Mouse (Mus musculus): Measurements from ENCODE around the gene Ss18l1. TPM values are rescaled to one million over a fixed set of nuclear protein-coding genes. Genes with fewer than 3 reads are reported as not detected.

Ss18l1 gene
- polyA plus RNA-seq, 1 experiment = 6.7 TPM

GRCm38 (mm10) chr2:180113909-180114890 is 71.9 kb downstream of the Ss18l1 start:
- H3K4me3 ChIP-seq (ENCODE audit: insufficient read depth, low read depth, low read length) = no peak overlapping the region
- no peaks in the 10 kb centered on the region for H3K27me3 ChIP-seq (replicated peaks; ENCODE audit: control insufficient read depth, insufficient read depth, low read length)
- H3K4me1 ChIP-seq (ENCODE audit: control insufficient read depth, insufficient read depth, low read length) = peaks cover 8% of the 10 kb centered on the region
- no peak; the same call in 1 of the 2 replicates for TF ChIP-seq CTCF (conservative IDR thresholded peaks at IDR 0.05; ENCODE audit: insufficient read depth, insufficient read length, low read depth, low read length)
- TF ChIP-seq POLR2A (IDR thresholded peaks at IDR 0.05; ENCODE audit: low read depth, low read length) = no peak
- peak; percentile 41 for DNase-seq
- no peaks in the 10 kb centered on the region for H3K36me3 ChIP-seq (ENCODE audit: control insufficient read depth, insufficient read depth, low read length)
- no peak overlapping the region for H3K27ac ChIP-seq (ENCODE audit: insufficient read depth, low read depth, low read length)
- 57% methylated on average over 17 of the region's 17 CpGs for WGBS

- DNase-seq = peak; percentile 65
- H3K27ac ChIP-seq (ENCODE audit: insufficient read depth, low read depth, low read length) = no peak overlapping the region
- H3K27me3 ChIP-seq (replicated peaks; ENCODE audit: control insufficient read depth, insufficient read depth, low read length) = no peaks in the 10 kb centered on the region
- 14% methylated on average over 6 of the region's 6 CpGs for WGBS
- TF ChIP-seq CTCF (conservative IDR thresholded peaks at IDR 0.05; ENCODE audit: insufficient read depth, insufficient read length, low read depth, low read length) = no peak
- no peak for TF ChIP-seq POLR2A (IDR thresholded peaks at IDR 0.05; ENCODE audit: low read depth, low read length)
- no peak overlapping the region for H3K4me3 ChIP-seq (ENCODE audit: insufficient read depth, low read depth, low read length)
- H3K36me3 ChIP-seq (ENCODE audit: control insufficient read depth, insufficient read depth, low read length) = no peaks in the 10 kb centered on the region
- H3K4me1 ChIP-seq (ENCODE audit: control insufficient read depth, insufficient read depth, low read length) = peaks cover 12% of the 10 kb centered on the region
Observed at GRCm38 (mm10) chr2:180115279-180115678, 73.0 kb downstream of the Ss18l1 start.

- H3K4me1 ChIP-seq (ENCODE audit: control insufficient read depth, insufficient read depth, low read length) = peaks cover 12% of the 10 kb centered on the region
- 66% methylated on average over 10 of the region's 10 CpGs for WGBS
- DNase-seq = no peak
- no peak overlapping the region for H3K27ac ChIP-seq (ENCODE audit: insufficient read depth, low read depth, low read length)
- H3K36me3 ChIP-seq (ENCODE audit: control insufficient read depth, insufficient read depth, low read length) = no peaks in the 10 kb centered on the region
- TF ChIP-seq POLR2A (IDR thresholded peaks at IDR 0.05; ENCODE audit: low read depth, low read length) (no peak), CTCF (conservative IDR thresholded peaks at IDR 0.05; ENCODE audit: insufficient read depth, insufficient read length, low read depth, low read length) (no peak)
- no peak overlapping the region for H3K4me3 ChIP-seq (ENCODE audit: insufficient read depth, low read depth, low read length)
- no peaks in the 10 kb centered on the region for H3K27me3 ChIP-seq (replicated peaks; ENCODE audit: control insufficient read depth, insufficient read depth, low read length)
Observed at GRCm38 (mm10) chr2:180116081-180116493, 73.8 kb downstream of the Ss18l1 start.

- WGBS = 87% methylated on average over 8 of the region's 8 CpGs
- peaks cover 12% of the 10 kb centered on the region for H3K4me1 ChIP-seq (ENCODE audit: control insufficient read depth, insufficient read depth, low read length)
- TF ChIP-seq CTCF (conservative IDR thresholded peaks at IDR 0.05; ENCODE audit: insufficient read depth, insufficient read length, low read depth, low read length) = no peak
- no peak for TF ChIP-seq POLR2A (IDR thresholded peaks at IDR 0.05; ENCODE audit: low read depth, low read length)
- DNase-seq = no peak
- no peaks in the 10 kb centered on the region for H3K27me3 ChIP-seq (replicated peaks; ENCODE audit: control insufficient read depth, insufficient read depth, low read length)
- no peak overlapping the region for H3K4me3 ChIP-seq (ENCODE audit: insufficient read depth, low read depth, low read length)
- H3K36me3 ChIP-seq (ENCODE audit: control insufficient read depth, insufficient read depth, low read length) = no peaks in the 10 kb centered on the region
- no peak overlapping the region for H3K27ac ChIP-seq (ENCODE audit: insufficient read depth, low read depth, low read length)
Observed at GRCm38 (mm10) chr2:180116741-180117484, 74.6 kb downstream of the Ss18l1 start.

GRCm38 (mm10) chr2:180117485-180118194 is 75.3 kb downstream of the Ss18l1 start:
- peak; percentile 29 for DNase-seq
- Histone ChIP-seq H3K27me3 (replicated peaks; ENCODE audit: control insufficient read depth, insufficient read depth, low read length) (no peaks in the 10 kb centered on the region), H3K4me1 (ENCODE audit: control insufficient read depth, insufficient read depth, low read length) (peaks cover 12% of the 10 kb centered on the region), H3K27ac (ENCODE audit: insufficient read depth, low read depth, low read length) (no peak overlapping the region), H3K36me3 (ENCODE audit: control insufficient read depth, insufficient read depth, low read length) (no peaks in the 10 kb centered on the region), H3K4me3 (ENCODE audit: insufficient read depth, low read depth, low read length) (no peak overlapping the region)
- whole genome bisulfite sequencing = 43% methylated on average over 13 of the region's 13 CpGs
- TF ChIP-seq CTCF (conservative IDR thresholded peaks at IDR 0.05; ENCODE audit: insufficient read depth, insufficient read length, low read depth, low read length) = no peak
- no peak for TF ChIP-seq POLR2A (IDR thresholded peaks at IDR 0.05; ENCODE audit: low read depth, low read length)

GRCm38 (mm10) chr2:180118661-180119438 is 76.5 kb downstream of the Ss18l1 start, which contains the start of gene Osbpl2:
Gene Osbpl2 (plus strand): TSS chr2:180119306.
- 1% methylated on average over 55 of the region's 55 CpGs for WGBS
- Histone ChIP-seq H3K36me3 (ENCODE audit: control insufficient read depth, insufficient read depth, low read length) (no peaks in the 10 kb centered on the region), H3K4me3 (ENCODE audit: insufficient read depth, low read depth, low read length) (peak within 1 kb of the TSS; percentile 82), H3K4me1 (ENCODE audit: control insufficient read depth, insufficient read depth, low read length) (peaks cover 12% of the 10 kb centered on the region), H3K27ac (ENCODE audit: insufficient read depth, low read depth, low read length) (peak within 1 kb of the TSS; percentile 70), H3K27me3 (replicated peaks; ENCODE audit: control insufficient read depth, insufficient read depth, low read length) (no peaks in the 10 kb centered on the region)
- TF ChIP-seq POLR2A (IDR thresholded peaks at IDR 0.05; ENCODE audit: low read depth, low read length) = no peak
- no peak for TF ChIP-seq CTCF (conservative IDR thresholded peaks at IDR 0.05; ENCODE audit: insufficient read depth, insufficient read length, low read depth, low read length)
- DNase-seq = peak; percentile 100

Other genes with a start within 250 kb of the Ss18l1 start
- gene Taf4, start 65.9 kb upstream of the Ss18l1 start, polyA plus RNA-seq (2012; rRNA removed) = 7.3 and 8.9 TPM in 2 replicates
- gene Lsm14b, start 17.5 kb upstream of the Ss18l1 start, polyA plus RNA-seq (2012; rRNA removed) = 27.2 and 29.5 TPM in 2 replicates
- gene Psma7, start 76 bp upstream of the Ss18l1 start, polyA plus RNA-seq (2012; rRNA removed) = 156 and 185 TPM in 2 replicates
- 24.3 and 26.2 TPM in 2 replicates for gene Mtg2, start 28.1 kb downstream of the Ss18l1 start, polyA plus RNA-seq (2012; rRNA removed)
- gene Hrh3, start 62.0 kb downstream of the Ss18l1 start, polyA plus RNA-seq (2012; rRNA removed) = 0.08 and 0.17 TPM in 2 replicates
- 30.3 and 33.8 TPM in 2 replicates for gene Osbpl2, start 76.8 kb downstream of the Ss18l1 start, polyA plus RNA-seq (2012; rRNA removed)
- gene Adrm1, start 129.0 kb downstream of the Ss18l1 start, polyA plus RNA-seq (2012; rRNA removed) = 80.0 and 95.3 TPM in 2 replicates
- gene Lama5, start 183.3 kb downstream of the Ss18l1 start, polyA plus RNA-seq (2012; rRNA removed) = 83.3 and 97.8 TPM in 2 replicates
- gene Rps21, start 214.9 kb downstream of the Ss18l1 start, polyA plus RNA-seq (2012; rRNA removed) = 2,294 and 2,331 TPM in 2 replicates
- 18.2 TPM in 2 replicates for gene Cables2, start 231.0 kb downstream of the Ss18l1 start, polyA plus RNA-seq (2012; rRNA removed)
- 0.49 and 0.50 TPM in 2 replicates for gene Rbbp8nl, start 247.4 kb downstream of the Ss18l1 start, polyA plus RNA-seq (2012; rRNA removed)

Data from kidney, adult 2 months (tissue).